Mouse (Mus musculus) embryo, embryonic 10.5 days (tissue): ENCODE measurements at regions not wholly inside any gene's neighbourhood (a gene's known extent, or its start where the extent isn't known, plus 50 kb on each side); places are given as distances from the start of the nearest gene placed in this dataset.

Experiments used
- DNase-seq: peaks from one replicate; pipeline ENCODE4 v3.0.0-alpha.2; 2015; ENCODE audit warnings: low spot score

GRCm38 (mm10) chr1:45575131-45575530, 72.0 kb upstream of the Col5a2 start:
- DNase-seq, result no peak

DNA sequence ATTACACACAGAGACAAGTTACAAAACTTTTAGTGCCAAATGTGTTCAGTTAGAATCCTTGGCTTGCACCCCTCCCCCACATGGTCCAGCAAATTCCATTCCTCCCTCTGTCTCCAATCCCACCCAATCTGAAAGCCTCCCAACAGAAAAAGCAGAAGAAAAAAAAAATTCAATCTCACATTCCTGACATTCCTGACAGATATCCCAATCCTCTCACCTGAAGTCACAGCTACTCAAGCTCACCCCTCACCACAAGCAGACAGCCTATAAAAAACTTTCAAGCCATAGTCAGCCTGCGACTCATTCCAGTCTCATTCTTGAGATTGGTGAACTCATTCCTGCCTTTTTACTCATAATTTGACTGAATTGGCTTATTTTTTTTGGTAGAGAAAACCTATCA, 77.4 kb upstream of the Col5a2 start:
- DNase-seq, result no peak

DNA sequence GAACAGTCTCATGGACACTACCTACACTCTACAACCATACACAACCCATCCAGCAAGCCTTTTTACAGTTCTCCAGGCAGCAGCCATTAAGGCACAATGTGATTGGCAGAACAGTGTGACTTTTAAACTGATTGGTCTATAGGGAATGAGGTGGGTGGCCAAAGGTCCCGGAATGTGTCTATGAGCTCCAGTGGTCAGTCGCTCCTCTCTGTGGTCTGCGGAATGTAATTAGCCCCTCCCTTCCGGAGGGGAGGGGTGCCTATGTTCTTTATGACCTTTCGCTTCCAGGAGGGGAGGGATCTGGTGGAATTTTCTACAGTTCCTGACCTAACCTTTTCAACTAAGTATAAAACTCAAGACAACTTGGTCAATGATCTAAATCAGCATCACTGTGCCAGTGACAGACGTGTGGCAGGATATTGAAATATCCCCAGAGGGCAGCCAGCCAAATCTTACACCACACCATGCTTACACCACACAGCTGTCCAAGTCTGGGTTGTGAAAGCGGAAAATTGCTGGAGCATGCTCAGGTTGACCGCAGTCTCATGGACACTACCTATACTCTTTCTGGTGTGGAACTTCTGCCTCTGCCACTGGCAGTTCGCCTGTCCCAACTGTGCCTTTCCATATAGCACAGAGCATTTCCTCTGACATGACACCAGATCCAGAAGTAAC, 84.4 kb upstream of the Col5a2 start:
- DNase-seq, result no peak

GRCm38 (mm10) chr1:45597316-45597715, 94.2 kb upstream of the Col5a2 start:
- DNase-seq, result no peak

DNA sequence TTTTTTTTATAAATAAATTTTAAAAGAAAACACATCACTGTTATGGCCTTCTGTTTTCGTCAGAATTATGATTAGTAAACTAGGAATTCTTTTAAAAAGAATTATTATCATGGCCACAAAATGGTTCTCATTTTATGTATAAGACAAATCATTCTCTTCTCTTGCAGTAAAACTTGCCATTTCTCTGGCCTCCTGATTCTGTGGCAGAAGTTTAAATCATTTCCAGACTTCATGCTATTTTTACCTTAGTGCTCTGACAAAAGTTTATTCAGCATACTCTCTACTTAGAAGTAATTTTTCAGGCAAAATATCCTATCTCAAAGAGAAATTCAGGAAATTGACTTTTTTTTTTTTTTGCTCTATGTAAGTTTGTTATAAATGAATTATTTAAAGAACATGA, 96.3 kb upstream of the Col5a2 start:
- no peak for DNase-seq

- DNase-seq, result no peak
Measured at GRCm38 (mm10) chr1:45600011-45600410, 96.9 kb upstream of the Col5a2 start.

DNA sequence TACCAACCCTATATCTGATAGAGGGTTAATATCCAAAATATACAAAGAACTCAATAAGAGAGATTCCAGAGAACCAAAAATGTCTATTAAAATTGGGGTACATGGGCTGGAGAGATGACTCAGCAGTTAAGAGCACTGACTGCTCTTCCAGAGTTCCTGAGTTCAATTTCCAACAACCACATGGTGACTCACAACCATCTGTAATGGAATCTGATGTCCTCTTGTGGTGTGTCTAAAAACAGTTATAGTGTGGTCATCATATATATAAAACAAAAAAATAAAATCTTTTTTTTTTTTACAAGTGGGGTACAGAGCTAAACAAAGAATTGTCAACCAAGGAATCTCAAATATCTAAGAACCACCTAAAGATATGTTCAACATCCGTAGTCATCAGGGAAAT, 102.5 kb upstream of the Col5a2 start:
- no peak for DNase-seq

DNA sequence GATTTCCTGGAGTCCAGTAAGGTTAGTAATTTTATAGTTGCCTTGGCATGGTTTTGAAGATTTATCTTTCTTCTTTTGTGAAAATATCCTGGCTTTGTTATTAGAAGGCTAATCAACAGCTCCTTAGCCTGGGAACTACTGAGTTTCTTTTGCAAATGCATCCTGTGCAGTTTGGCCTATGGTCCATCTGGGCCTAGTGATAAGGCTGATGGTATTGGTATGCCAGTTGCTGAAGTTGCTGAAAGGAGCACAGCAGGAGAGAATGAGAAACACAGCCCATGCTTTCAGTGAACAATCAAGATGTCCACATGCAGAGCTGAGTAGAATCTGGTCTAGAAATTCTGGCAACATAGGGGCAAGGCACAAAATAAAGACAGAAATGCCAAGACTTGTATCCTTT, 105.2 kb upstream of the Col5a2 start:
- DNase-seq, result no peak

DNA sequence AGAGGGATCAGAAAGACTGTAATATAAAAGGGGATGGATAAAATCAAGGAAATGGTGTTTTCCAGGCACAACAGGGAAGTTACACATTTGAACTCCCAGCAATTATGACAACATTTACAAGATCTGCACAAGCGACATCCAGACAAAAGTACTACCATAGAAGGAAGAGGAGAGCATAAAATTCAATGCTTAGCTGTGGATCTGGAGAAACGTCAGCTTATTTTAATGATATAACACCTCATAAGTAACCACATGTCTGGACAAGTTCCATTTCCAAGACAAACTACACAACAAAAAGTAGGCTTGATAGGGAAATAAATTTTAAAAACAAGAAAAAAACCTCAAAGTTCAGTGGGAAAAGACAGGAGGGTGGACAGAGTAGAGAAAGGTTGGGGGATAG, 115.9 kb upstream of the Col5a2 start:
- no peak for DNase-seq

GRCm38 (mm10) chr1:45625921-45626320, 122.8 kb upstream of the Col5a2 start:
- no peak for DNase-seq

- no peak for DNase-seq
Measured at GRCm38 (mm10) chr1:45626733-45627132, 123.7 kb upstream of the Col5a2 start.

DNA sequence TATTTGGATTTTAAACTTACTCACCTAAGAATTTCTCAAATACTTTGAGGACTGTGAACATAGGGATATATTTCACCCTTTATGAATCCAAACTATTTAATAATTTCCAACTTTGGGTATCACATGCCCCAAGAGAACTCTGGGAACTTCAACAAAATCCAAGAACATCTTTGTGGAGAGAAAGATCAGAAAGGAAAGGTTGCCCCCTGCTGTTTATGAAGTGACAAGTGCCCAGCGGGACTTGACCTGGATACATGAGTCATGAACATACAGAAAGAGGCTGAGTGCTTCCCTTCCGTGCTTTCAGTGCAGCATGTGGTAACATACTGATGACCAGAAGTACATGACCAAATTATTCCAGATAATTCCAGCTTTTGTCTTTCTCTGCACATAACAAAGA, 124.8 kb upstream of the Col5a2 start:
- peak; percentile 80 for DNase-seq

DNA sequence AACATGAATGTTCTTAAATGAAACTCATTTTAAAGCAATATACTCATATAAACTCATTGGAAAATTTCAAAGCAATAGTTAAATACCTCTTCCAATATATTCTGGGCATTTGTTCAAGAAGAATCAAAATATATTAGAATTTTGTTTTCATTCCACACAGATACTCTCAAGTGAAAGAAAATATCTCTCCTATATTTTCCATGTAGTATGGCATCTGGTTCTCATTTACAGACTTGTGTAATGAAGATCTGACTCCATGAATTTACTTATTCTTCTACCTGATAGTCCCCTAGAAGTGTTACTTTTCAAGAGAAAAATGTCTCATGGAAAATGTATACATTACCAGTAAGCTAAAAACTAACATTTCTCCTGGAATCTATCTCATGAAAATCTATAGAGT, 144.2 kb upstream of the Col5a2 start:
- DNase-seq, result no peak

GRCm38 (mm10) chr1:45653248-45653647, 141.7 kb upstream of the Wdr75 start:
- DNase-seq, result no peak

DNA sequence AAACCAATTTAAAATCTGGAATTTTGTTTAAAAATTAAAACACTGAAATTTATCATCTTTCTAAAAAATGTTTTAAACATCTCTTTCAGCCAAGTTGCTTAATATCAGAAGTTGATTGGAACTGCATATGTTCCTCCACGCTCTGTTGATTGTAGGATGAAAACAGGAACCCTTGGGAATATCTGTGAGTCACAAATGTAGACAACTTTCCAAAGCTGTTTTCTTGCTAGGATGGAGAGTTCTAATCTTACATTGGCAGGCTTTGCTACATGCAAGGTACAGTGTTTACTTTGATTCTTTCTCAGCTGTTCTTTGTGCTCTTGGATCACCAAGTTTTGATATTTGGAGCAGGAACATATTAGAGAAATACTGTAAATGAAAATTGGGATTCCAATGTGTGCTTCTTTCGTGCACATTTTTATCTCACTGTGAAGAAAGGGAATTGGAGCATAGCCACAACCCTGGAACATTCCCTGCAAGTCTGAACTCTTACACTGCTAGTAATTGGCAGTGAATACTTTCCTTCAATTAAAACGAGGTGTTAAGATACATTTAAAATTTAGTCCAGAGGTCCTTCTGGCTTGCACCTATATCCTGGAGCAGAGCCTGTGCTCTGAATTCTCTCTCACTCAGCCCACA, 131.0 kb upstream of the Wdr75 start:
- DNase-seq, result no peak

DNA sequence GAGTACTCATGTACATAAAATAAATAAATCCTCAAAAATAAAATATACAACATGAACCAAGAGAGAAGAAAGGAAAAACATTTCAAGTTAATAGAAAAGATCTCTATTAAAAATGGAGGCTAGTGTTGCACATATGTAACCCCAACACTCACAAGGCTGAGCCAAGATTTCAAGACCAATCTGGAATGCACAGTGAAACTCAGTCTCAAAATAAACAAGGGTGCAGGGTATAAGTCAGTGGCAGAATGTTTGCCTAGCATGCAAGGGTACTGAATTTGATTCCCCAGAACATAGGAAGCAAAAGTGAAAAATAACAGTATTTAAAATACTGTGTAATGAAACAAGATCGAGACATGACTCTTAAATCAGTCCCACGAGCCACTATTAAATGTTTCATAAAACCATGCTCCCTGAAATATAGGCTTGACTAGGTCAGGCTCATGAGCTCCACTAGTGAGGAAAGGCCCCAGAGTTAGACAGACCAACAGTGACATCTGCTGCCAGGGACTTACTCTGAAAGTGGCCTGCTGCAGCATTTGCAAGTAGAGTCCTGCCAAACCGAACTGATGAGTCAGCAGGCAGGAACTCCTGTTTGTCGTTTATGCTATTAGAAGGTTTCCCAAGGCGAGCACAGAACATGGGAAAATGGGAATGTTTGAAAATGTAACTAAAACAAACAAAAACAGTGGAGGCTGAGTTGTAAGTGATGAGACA, 122.4 kb upstream of the Wdr75 start:
- DNase-seq, result peak; percentile 73

DNA sequence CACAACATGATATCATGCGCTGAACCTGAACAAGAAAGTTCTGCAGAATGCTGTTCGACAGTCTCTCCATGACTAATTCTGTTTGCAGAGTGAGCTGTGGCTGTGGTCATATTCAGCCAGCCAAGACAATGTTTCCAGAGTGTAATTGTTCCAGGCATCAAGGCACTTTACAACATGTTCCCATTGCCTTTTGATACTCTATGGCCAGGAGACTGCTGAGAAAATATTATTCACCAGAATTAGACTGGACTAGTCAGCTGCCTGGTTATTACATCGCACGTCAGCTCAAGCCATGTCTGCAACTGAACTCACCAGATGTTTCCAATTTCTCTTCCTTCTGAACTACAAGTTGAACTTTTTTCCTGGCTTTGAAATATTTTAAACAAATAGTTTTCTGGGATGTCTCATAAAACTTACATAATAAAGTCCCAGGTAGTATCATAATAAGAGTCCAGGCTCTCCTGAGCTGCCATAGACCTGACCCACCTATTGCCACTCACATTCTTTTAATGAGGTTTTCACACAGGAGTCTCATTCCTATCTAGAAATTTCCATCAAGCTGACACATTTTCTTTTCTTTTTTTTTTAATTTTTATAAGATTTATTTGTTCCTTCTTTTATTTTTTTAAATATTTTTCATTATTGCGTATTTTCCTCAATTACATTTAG, 119.1 kb upstream of the Wdr75 start:
- peak; percentile 53 for DNase-seq

GRCm38 (mm10) chr1:45679964-45680709, 114.8 kb upstream of the Wdr75 start:
- DNase-seq, result no peak

GRCm38 (mm10) chr1:45700893-45701292, 94.1 kb upstream of the Wdr75 start:
- no peak for DNase-seq

- no peak for DNase-seq
Measured at GRCm38 (mm10) chr1:45701516-45701915, 93.5 kb upstream of the Wdr75 start.

- no peak for DNase-seq
Measured at GRCm38 (mm10) chr1:45723369-45723768, 71.6 kb upstream of the Wdr75 start.

DNA sequence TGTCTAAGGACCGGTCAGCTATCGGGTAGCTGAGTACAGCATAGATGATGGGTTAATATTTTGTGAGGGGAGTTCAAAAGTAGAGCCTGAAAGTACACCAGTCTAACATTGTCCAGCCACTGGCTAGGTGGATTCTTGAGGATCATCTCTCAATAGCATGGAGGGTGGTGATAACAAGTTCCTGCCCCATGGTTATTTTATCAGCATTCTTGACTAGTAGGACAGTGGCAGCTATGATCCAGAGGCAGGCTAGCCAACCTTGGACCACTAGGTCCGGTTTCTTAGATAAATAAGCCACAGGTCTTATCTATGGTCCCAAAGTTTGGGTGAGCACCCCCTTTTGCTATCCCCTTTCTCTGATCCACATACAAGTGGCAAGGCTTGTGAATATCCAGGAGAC, 62.0 kb upstream of the Wdr75 start:
- no peak for DNase-seq
